8 mouse cellular contexts compared by ENCODE assay signal in genomic region chr12:101976651-101977403, GRCm38 (mm10). TPM values are rescaled to one million over a fixed set of nuclear protein-coding genes. Genes with fewer than 3 reads are reported as not detected.
DNase-seq lines count a peak whose midpoint lies in the region; ATAC-seq and TF ChIP-seq lines count a peak whose summit lies in the region.

No protein-coding gene starts in this region.

- peak overlapping the region; percentile 79 for H3K4me2 ChIP-seq in neural tube, embryonic 13.5 days

- H3K36me3 ChIP-seq in neural tube, embryonic 13.5 days, result peaks cover 8% of the 10 kb centered on the region; the same call in 1 of the 2 replicates

- peak overlapping the region; percentile 74 for H3K4me3 ChIP-seq in left cerebral cortex, adult 2 months
- H3K4me3 ChIP-seq in brown adipose tissue, adult 24 weeks (ENCODE audit: insufficient read depth, low read depth, low read length), result peak overlapping the region; percentile 87
- peak overlapping the region; percentile 93 for H3K4me3 ChIP-seq in neural tube, embryonic 13.5 days

- peak overlapping the region; percentile 94 for H3K9ac ChIP-seq in neural tube, embryonic 13.5 days

- peak overlapping the region; percentile 100 for H3K27ac ChIP-seq in left cerebral cortex, adult 2 months
- peak overlapping the region; percentile 87; the same call in 1 of the 2 replicates for H3K27ac ChIP-seq in brown adipose tissue, adult 24 weeks (replicated peaks; ENCODE audit: low read depth, low read length)
- H3K27ac ChIP-seq in neural tube, embryonic 13.5 days (replicated peaks), result peak overlapping the region; percentile 91

- intact Hi-C loops in left cerebral cortex, adult 2 months (cut with DNase I), result loop anchor here (5.0 kb wide), 1 partner anchor 490 kb away; the partner anchor contains the start of gene Golga5

- DNase-seq in left cerebral cortex, adult 2 months (ENCODE audit: extremely low spot score in 1 of 2, low spot score in 2 of 2), result no peak
- DNase-seq in left cerebral cortex, adult 8-10 months (ENCODE audit: low spot score in 2 of 2), result no peak
- peak; percentile 75 for DNase-seq in induced T-regulatory cell, adult 2 months (ENCODE audit: low read depth)
- no peak for DNase-seq in frontal cortex, postnatal 36 days (ENCODE audit: low spot score in 2 of 2)
- no peak for DNase-seq in gastrocnemius, postnatal 25 days
- no peak for DNase-seq in cerebellum, postnatal 4 days (ENCODE audit: low spot score in 2 of 2)

- no peak for ATAC-seq in neural tube, embryonic 13.5 days (ENCODE audit: low read depth)

- H3K27me3 ChIP-seq in neural tube, embryonic 13.5 days, result no peaks in the 10 kb centered on the region

- no peaks in the 10 kb centered on the region for H3K9me3 ChIP-seq in neural tube, embryonic 13.5 days

- TF ChIP-seq CTCF in left cerebral cortex, adult 2 months (IDR thresholded peaks at IDR 0.05), result no peak

- H3K4me1 ChIP-seq in brown adipose tissue, adult 24 weeks (ENCODE audit: control insufficient read depth, insufficient read depth, insufficient read length, low read length), result peaks cover 11% of the 10 kb centered on the region; the same call in 1 of the 2 replicates
- H3K4me1 ChIP-seq in neural tube, embryonic 13.5 days (replicated peaks), result peaks cover 22% of the 10 kb centered on the region

- WGBS in neural tube, embryonic 13.5 days, result 26% methylated on average over 13 of the region's 13 CpGs

RNA-seq across cellular contexts. Expression of gene Cpsf2, which starts 1.0 kb away (rescaled TPM):
- 10 to 100 TPM; 24.6 to 27.6 TPM for total RNA-seq in left cerebral cortex, adult 2 months (2021)
- total RNA-seq in left cerebral cortex, adult 8-10 months (2022), result 10 to 100 TPM; 24.7 to 27.7 (median 27.3) TPM
- 12.3 TPM in 2 replicates for polyA plus RNA-seq in brown adipose tissue, adult 24 weeks (2012; ENCODE audit: insufficient read depth, insufficient read length, missing spikeins)
- 32.0 and 36.5 TPM in 2 replicates for polyA plus RNA-seq in neural tube, embryonic 13.5 days (2015; fragmentation: Nextera tagmentation; extraction: Ambion mirVana)
- total RNA-seq in gastrocnemius, postnatal 25 days (2021), result 1 to 10 TPM; 8.9 to 9.6 TPM

RNA-seq across cellular contexts. Expression of gene Atxn3, which starts 18.8 kb away (rescaled TPM):
- 10 to 100 TPM; 21.9 to 22.1 TPM for total RNA-seq in left cerebral cortex, adult 2 months (2021)
- total RNA-seq in left cerebral cortex, adult 8-10 months (2022), result 10 to 100 TPM; 20.2 to 27.3 (median 22.3) TPM
- polyA plus RNA-seq in brown adipose tissue, adult 24 weeks (2012; ENCODE audit: insufficient read depth, insufficient read length, missing spikeins), result 6.3 and 10.6 TPM in 2 replicates
- 11.6 and 13.0 TPM in 2 replicates for polyA plus RNA-seq in neural tube, embryonic 13.5 days (2015; fragmentation: Nextera tagmentation; extraction: Ambion mirVana)
- 1 to 10 TPM; 4.2 to 4.4 TPM for total RNA-seq in gastrocnemius, postnatal 25 days (2021)
